Mouse (Mus musculus) G1E (cell line): ENCODE data around the gene Sae1. TPM values are rescaled to one million over a fixed set of nuclear protein-coding genes. Genes with fewer than 3 reads are reported as not detected.

ENCODE experiments used
- ATAC-seq: 2 replicates; pipeline ENCODE4 v1.8.0; 2016; ENCODE audit warnings: mild to moderate bottlenecking; ENCODE audit not compliant: insufficient number of reproducible peaks, poor library complexity, low FRiP score, severe bottlenecking; ENCODE audit errors: extremely low read depth
- DNase-seq: peaks from one replicate; pipeline ENCODE4 v3.0.0; 2012; ENCODE audit warnings: low spot score
- H3K27me3 ChIP-seq: 2 replicates; pipeline ENCODE4 v1.6.1; 2012; ENCODE audit warnings: mild to moderate bottlenecking, low read length, inconsistent platforms; ENCODE audit not compliant: insufficient read depth
- H3K36me3 ChIP-seq: replicated peaks from 2 replicates; pipeline ENCODE3; 2012; ENCODE audit warnings: mild to moderate bottlenecking, inconsistent platforms
- H3K4me1 ChIP-seq: 2 replicates; pipeline ENCODE4 v1.6.1; 2012; ENCODE audit warnings: low read depth, low read length, inconsistent platforms, mixed read lengths; ENCODE audit not compliant: insufficient read depth
- H3K4me3 ChIP-seq: 2 replicates; pipeline ENCODE4 v1.5.1; 2012; ENCODE audit warnings: low read depth, mild to moderate bottlenecking, inconsistent platforms, low read length, moderate library complexity, mixed read lengths
- H3K9me3 ChIP-seq: replicated peaks from 2 replicates; pipeline ENCODE4 v1.6.1; 2012; ENCODE audit warnings: inconsistent platforms
- CTCF ChIP-seq: IDR thresholded peaks from 2 replicates; pipeline ENCODE4 v1.5.1; 2012; ENCODE audit warnings: low read depth, low read length, inconsistent platforms, mixed read lengths
- GATA1 ChIP-seq: IDR thresholded peaks from 2 replicates; pipeline ENCODE4 v1.6.1; 2012; ENCODE audit warnings: borderline replicate concordance, low read length, inconsistent platforms, mixed read lengths
- GATA2 ChIP-seq: IDR thresholded peaks from 2 replicates; pipeline ENCODE4 v1.6.1; 2012; ENCODE audit warnings: low read depth, low read length, inconsistent platforms, borderline replicate concordance
- POLR2AphosphoS5 ChIP-seq: IDR thresholded peaks from 2 replicates; pipeline ENCODE4 v1.6.1; 2012; ENCODE audit warnings: low read depth, low read length, inconsistent platforms; ENCODE audit not compliant: insufficient replicate concordance
- TAL1 ChIP-seq: conservative IDR thresholded peaks from 2 replicates; pipeline ENCODE4 v1.6.1; 2012; ENCODE audit warnings: low read depth, low read length, inconsistent platforms, mixed read lengths
- polyA plus RNA-seq: library from polyadenylated mRNA; stranded (reverse); fragments of >175 nt; gene quantifications from 2 replicates; pipeline ENCODE4 v1.2.3, GENCODE M21; 2012
- total RNA-seq, 2 experiments: library from RNA; stranded (forward) in 1 of 2; stranded (reverse) in 1 of 2; fragments of 200-1000 nt in 1 of 2; fragments of >200 nt in 1 of 2; fragmentation: Nextera tagmentation in 1 of 2; gene quantifications; 2 replicates each; pipeline ENCODE4 v1.2.3; 2014 to 2017

Sae1 gene
- total and polyA plus RNA-seq, 3 experiments, result 49.5 to 383 (median 105) TPM

DNA sequence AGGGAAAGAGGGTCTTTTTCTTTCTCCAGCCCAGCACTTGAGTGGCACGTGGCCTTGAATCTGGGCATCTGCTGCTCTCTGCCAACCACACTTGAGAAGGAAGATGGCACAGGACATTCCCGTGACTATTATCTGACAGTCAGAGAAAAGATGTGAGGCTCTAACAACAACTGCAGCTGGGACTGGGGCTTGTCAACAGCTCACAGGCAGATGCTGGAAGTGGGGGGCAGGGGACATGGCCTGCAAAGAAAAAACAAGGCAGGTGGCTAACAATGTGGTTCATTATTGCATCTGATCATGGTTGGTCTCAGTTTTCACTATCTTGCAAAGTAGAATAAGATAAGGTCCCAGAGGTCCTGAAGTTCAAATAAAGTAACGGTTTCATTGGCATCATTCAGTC lies 43.0 kb downstream of the Sae1 start:
- Histone ChIP-seq H3K4me3 (no peak overlapping the region), H3K27me3 (no peaks in the 10 kb centered on the region), H3K9me3 (no peaks in the 10 kb centered on the region), H3K4me1 (peaks cover 61% of the 10 kb centered on the region), H3K36me3 (peaks cover 84% of the 10 kb centered on the region)
- TF ChIP-seq TAL1 (no peak), POLR2AphosphoS5 (no peak), GATA2 (no peak), GATA1 (no peak), CTCF (no peak)
- ATAC-seq (no peak), DNase-seq (no peak)

DNA sequence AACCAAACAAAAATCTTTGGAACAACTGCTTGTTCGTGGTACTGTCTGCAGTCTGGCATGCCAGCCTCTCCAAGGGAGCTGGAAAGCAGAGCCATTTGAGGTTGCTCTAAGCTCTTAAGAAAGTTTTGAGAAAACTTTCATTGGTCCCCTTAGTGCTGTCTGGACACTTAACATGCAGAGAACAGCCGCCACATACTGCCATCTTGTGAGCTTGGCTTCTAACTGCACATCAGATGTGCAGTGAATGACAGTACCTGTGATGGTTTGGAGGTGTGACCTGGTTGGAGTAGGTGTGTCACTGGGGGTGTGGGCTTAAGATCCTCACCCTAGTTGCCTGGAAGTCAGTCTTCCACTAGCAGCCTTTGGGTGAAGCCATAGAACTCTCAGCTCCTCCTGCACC lies 49.9 kb downstream of the Sae1 start:
- H3K4me3 ChIP-seq, result no peak overlapping the region
- DNase-seq (no peak), ATAC-seq (no peak)
- no peaks in the 10 kb centered on the region for H3K27me3 ChIP-seq
- H3K36me3 ChIP-seq, result peaks cover 91% of the 10 kb centered on the region
- TF ChIP-seq GATA1, result no peak
- no peak for TF ChIP-seq POLR2AphosphoS5
- TF ChIP-seq GATA2, result no peak
- no peak for TF ChIP-seq TAL1
- no peak for TF ChIP-seq CTCF
- H3K9me3 ChIP-seq, result no peaks in the 10 kb centered on the region
- H3K4me1 ChIP-seq, result peaks cover 17% of the 10 kb centered on the region

DNA sequence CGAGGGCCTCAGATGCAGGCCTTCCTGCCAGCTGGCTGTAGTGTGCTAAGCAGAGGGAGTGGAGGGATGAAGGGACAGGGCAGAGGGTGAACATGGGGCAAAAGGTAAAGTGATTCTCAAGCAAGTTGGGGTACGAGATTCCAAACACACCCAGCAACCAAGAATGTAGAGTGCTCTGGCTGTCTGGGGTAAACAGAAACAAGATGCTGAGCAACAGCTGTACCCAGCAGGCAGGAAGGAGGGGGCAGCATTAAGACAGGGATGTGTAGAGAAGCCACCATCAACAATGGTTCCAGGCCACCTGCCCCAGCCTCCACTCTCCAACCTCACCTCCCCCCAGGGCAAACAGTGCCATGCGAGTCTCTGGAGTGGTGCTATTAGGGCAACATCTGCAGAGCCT lies 58.5 kb downstream of the Sae1 start:
- DNase-seq, result no peak
- H3K27me3 ChIP-seq, result no peaks in the 10 kb centered on the region
- peaks cover 97% of the 10 kb centered on the region for H3K36me3 ChIP-seq
- peaks cover 13% of the 10 kb centered on the region for H3K4me1 ChIP-seq
- no peak overlapping the region for H3K4me3 ChIP-seq
- H3K9me3 ChIP-seq, result no peaks in the 10 kb centered on the region
- ATAC-seq, result no peak
- no peak for TF ChIP-seq POLR2AphosphoS5
- no peak for TF ChIP-seq TAL1
- no peak for TF ChIP-seq GATA2
- TF ChIP-seq CTCF, result no peak
- TF ChIP-seq GATA1, result no peak

DNA sequence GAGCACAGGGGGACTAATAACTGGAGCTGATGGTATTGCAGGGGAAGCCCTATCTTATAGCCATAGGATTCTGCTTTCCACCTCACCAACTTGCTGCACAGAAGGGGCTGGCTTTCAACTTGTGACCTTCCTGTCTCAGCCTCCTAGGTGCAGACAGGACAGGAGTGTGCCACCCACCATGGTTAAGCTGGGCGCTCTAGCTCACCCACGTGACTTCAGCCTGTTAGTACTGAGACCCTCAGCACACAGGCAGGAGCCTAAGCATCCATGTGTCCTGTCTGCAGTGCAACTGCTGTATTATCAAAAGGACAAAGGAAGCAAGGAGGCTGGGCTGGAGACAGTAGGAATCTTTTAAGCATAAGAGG lies 61.0 kb downstream of the Sae1 start:
- DNase-seq (no peak), ATAC-seq (no peak)
- Histone ChIP-seq H3K27me3 (no peaks in the 10 kb centered on the region), H3K4me1 (peaks cover 14% of the 10 kb centered on the region), H3K36me3 (peaks cover 81% of the 10 kb centered on the region), H3K4me3 (no peak overlapping the region), H3K9me3 (no peaks in the 10 kb centered on the region)
- TF ChIP-seq CTCF (no peak), GATA2 (no peak), GATA1 (no peak), POLR2AphosphoS5 (no peak), TAL1 (no peak)

DNA sequence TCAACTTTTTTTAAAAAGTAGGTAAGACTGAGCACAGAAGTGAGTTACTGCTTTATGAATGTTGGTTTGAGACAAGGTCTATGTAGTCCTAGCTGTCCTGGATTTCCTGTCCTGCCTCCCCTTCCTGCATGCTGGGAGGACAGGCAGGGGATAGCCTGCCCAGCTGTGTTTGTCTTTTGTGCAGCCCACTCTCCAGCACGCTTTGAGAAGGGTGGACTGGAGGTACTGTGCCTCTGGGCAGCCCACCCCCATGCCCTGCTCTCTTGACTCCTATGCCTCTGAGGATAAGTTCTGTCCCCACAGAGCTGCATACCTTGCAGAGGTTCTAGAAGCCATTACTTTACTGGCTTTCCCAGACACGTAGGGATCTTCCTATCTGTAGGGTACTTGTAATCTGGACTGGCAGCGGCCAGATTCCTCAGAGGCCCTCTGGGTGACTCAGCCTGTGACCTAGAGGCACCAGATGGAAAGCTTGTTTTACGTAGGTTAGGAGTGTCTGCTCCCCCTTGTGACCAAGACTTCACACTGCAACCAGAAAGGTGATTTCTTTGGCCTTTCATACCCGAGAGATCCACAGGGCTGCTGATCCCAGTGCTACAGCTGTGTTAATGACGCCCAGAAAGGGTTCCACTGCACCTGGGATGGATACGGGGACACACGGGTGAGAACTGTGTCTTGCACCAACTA lies 61.5 kb downstream of the Sae1 start:
- peaks cover 78% of the 10 kb centered on the region for H3K36me3 ChIP-seq
- peak; percentile 75 for DNase-seq
- H3K4me1 ChIP-seq, result peaks cover 16% of the 10 kb centered on the region
- no peak overlapping the region for H3K4me3 ChIP-seq
- H3K9me3 ChIP-seq, result no peaks in the 10 kb centered on the region
- ATAC-seq, result peak; percentile 80
- TF ChIP-seq CTCF, result peak; percentile 28; the same call in 1 of the 2 replicates
- TF ChIP-seq POLR2AphosphoS5, result no peak
- TF ChIP-seq GATA2, result no peak
- no peaks in the 10 kb centered on the region for H3K27me3 ChIP-seq

DNA sequence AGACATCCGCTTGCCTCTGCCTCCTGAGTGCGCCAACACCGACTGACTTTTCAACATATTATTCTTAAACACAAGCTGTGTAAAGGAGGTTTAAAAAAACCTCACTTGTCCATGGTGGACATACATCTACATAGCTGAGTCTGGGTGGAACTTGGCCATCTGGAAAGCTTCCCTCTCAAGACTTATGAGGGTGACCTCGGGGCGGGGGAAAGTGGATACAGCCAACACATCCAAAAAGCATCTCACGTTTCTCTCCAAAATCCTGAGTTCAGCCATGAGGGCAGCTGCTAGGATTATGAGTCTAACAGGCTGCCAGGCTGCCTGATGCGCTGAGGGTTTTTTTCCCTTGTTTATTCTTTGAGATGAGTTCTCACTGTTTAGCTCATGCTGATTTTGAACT lies 62.9 kb downstream of the Sae1 start:
- peaks cover 64% of the 10 kb centered on the region for H3K36me3 ChIP-seq
- DNase-seq (no peak), ATAC-seq (no peak)
- H3K9me3 ChIP-seq, result no peaks in the 10 kb centered on the region
- TF ChIP-seq GATA1, result no peak
- TF ChIP-seq POLR2AphosphoS5, result no peak
- TF ChIP-seq CTCF, result no peak
- TF ChIP-seq GATA2, result no peak
- TF ChIP-seq TAL1, result no peak
- peaks cover 14% of the 10 kb centered on the region for H3K4me1 ChIP-seq
- no peaks in the 10 kb centered on the region for H3K27me3 ChIP-seq
- no peak overlapping the region for H3K4me3 ChIP-seq

DNA sequence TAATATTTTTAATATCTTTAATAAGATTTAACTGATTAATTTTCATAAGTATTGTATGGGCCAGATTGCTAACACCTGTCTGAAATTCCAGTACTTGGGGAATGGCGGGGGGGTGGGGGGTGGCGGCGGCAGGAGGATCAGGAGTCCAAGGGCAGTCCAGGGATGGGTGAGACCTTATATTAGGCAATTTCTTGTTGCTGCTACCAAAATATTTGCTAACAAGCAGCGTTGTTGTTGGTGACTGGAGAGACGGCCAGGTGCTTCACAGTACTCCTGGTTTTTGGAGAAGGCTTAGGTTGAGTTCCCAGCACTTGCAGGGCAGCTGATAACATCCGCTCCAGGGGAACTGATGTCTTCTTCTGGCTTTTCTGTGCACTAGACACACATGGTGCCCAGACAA lies 67.1 kb downstream of the Sae1 start:
- DNase-seq, result no peak
- H3K4me3 ChIP-seq, result no peak overlapping the region
- no peaks in the 10 kb centered on the region for H3K9me3 ChIP-seq
- no peaks in the 10 kb centered on the region for H3K27me3 ChIP-seq
- H3K4me1 ChIP-seq, result peaks cover 9% of the 10 kb centered on the region
- H3K36me3 ChIP-seq, result peaks cover 50% of the 10 kb centered on the region
- TF ChIP-seq GATA1, result no peak
- no peak for TF ChIP-seq TAL1
- no peak for TF ChIP-seq POLR2AphosphoS5
- ATAC-seq, result no peak
